Mouse (Mus musculus) neural tube, embryonic 11.5 days (tissue): Measurements from ENCODE around the gene Mrps26. TPM values are rescaled to one million over a fixed set of nuclear protein-coding genes. Genes with fewer than 3 reads are reported as not detected.

ENCODE experiments used
- ATAC-seq: fragments of 200-750 bp; cut with Nextera tagmentation; 2 replicates; pipeline ENCODE4 v1.8.0; 2017; ENCODE audit warnings: moderate number of reproducible peaks, mild to moderate bottlenecking, moderate TSS enrichment, moderate library complexity; ENCODE audit not compliant: insufficient read depth, low FRiP score, low TSS enrichment
- DNase-seq: peaks from one replicate; pipeline ENCODE4 v3.0.0-alpha.2; 2015; ENCODE audit warnings: low spot score
- H3K27ac ChIP-seq: fragments of 300-500 bp; sonication (generic); 2 replicates; pipeline ENCODE4 v1.5.1; 2014; ENCODE audit warnings: low read depth, mild to moderate bottlenecking, low read length
- H3K27me3 ChIP-seq: fragments of 300-500 bp; sonication (generic); 2 replicates; pipeline ENCODE4 v1.6.1; 2014; ENCODE audit warnings: mild to moderate bottlenecking, low read length, mixed read lengths; ENCODE audit not compliant: control insufficient read depth, insufficient read depth
- H3K36me3 ChIP-seq: fragments of 300-500 bp; sonication (generic); 2 replicates; pipeline ENCODE4 v1.6.1; 2014; ENCODE audit warnings: mild to moderate bottlenecking, low read length, moderate library complexity, mixed read lengths; ENCODE audit not compliant: control insufficient read depth, insufficient read depth
- H3K4me1 ChIP-seq: fragments of 300-500 bp; sonication (generic); 2 replicates; pipeline ENCODE4 v1.6.1; 2014; ENCODE audit warnings: low read length, mixed read lengths; ENCODE audit not compliant: control insufficient read depth, insufficient read depth
- H3K4me2 ChIP-seq: fragments of 300-500 bp; sonication (generic); 2 replicates; pipeline ENCODE4 v1.6.1; 2014; ENCODE audit warnings: low read depth, mild to moderate bottlenecking, moderate library complexity
- H3K4me3 ChIP-seq: fragments of 300-500 bp; sonication (generic); 2 replicates; pipeline ENCODE4 v1.5.1; 2014; ENCODE audit warnings: low read depth, low read length
- H3K9ac ChIP-seq: fragments of 300-500 bp; sonication (generic); 2 replicates; pipeline ENCODE4 v1.6.1; 2014; ENCODE audit warnings: mild to moderate bottlenecking, low read length
- H3K9me3 ChIP-seq: fragments of 300-500 bp; sonication (generic); 2 replicates; pipeline ENCODE4 v1.6.1; 2016; ENCODE audit warnings: low read length; ENCODE audit not compliant: control insufficient read depth
- WGBS: fragments of 180-500 bp; shearing (Covaris S2); extraction: QIAGEN DNeasy Blood & Tissue Kit; methylation state at CpG from one replicate; pipeline ENCODE4 v1.1.7; 2014; 5-methylcytosine and 5-hydroxymethylcytosine counted together
- polyA plus RNA-seq: library from polyadenylated mRNA; unstranded; fragments of >200 nt; fragmentation: Nextera tagmentation; extraction: Ambion mirVana; gene quantifications from 2 replicates; pipeline ENCODE4 v1.2.1, GENCODE M21; 2014

The Mrps26 gene
- polyA plus RNA-seq, 1 experiment from 2014 or later = 85.8 TPM

DNA sequence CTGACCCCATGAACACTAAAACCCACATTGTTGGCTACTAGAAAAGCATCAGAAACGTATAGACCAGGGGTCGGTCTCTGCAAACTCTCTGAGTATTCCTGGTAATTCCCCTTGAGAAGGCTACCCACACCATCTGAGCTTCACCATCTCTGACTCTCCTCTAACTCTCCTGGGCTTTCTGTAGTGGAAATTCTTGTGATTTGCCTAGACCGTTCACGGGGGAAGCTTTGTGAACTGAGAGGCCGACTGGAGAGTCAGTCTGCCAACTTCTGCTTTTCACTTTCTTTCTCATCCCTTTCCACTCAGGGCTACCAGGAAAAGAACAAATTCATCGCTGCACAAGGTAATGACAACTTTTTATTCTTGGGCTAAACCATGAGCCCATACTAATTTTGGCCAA lies 28.5 kb upstream of the Mrps26 start:
- Histone ChIP-seq H3K4me3 (no peak overlapping the region), H3K27ac (no peak overlapping the region), H3K4me1 (no peaks in the 10 kb centered on the region), H3K4me2 (no peak overlapping the region), H3K9ac (no peak overlapping the region), H3K9me3 (no peaks in the 10 kb centered on the region), H3K27me3 (no peaks in the 10 kb centered on the region), H3K36me3 (0 out of 2 replicates have a peak, but pooled peaks cover 2% of the 10 kb centered on the region)
- no peak for ATAC-seq
- no peak for DNase-seq
- 94% methylated on average over 6 of the region's 6 CpGs for WGBS

DNA sequence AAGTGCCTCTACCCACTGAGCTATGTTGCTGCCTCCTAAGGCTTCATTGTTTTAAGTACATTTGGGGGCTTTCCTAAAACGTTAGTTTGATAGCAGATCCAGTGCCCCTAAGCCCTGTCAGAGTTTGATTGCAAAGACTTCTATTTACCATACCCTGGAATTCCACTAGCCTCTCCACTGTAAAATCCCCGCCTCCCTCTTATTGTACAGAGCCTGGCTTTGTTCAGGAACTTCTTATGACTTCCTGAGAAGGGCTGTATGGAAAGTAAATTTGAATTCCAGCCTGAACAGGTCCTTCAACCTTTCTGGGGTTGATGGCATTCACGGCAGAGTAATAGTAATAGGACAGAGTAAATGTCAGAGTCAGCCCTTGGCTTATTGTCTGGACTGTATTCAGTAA lies 26.7 kb upstream of the Mrps26 start:
- ATAC-seq (no peak), DNase-seq (no peak)
- 82% methylated on average over 3 of the region's 3 CpGs for WGBS
- Histone ChIP-seq H3K9ac (no peak overlapping the region), H3K4me1 (no peaks in the 10 kb centered on the region), H3K36me3 (0 out of 2 replicates have a peak, but pooled peaks cover 2% of the 10 kb centered on the region), H3K27me3 (no peaks in the 10 kb centered on the region), H3K4me2 (no peak overlapping the region), H3K4me3 (no peak overlapping the region), H3K9me3 (no peaks in the 10 kb centered on the region), H3K27ac (no peak overlapping the region)

- Histone ChIP-seq H3K27ac (no peak overlapping the region), H3K4me3 (no peak overlapping the region), H3K4me1 (no peaks in the 10 kb centered on the region), H3K36me3 (peaks cover under 1% of the 10 kb centered on the region; the same call in 1 of the 2 replicates), H3K27me3 (no peaks in the 10 kb centered on the region), H3K9ac (no peak overlapping the region), H3K9me3 (no peaks in the 10 kb centered on the region), H3K4me2 (no peak overlapping the region)
- WGBS = 94% methylated on average over 8 of the region's 8 CpGs
- ATAC-seq (no peak), DNase-seq (no peak)
Observed at GRCm38 (mm10) chr2:130538876-130539546, 24.5 kb upstream of the Mrps26 start.

- H3K4me3 ChIP-seq = no peak overlapping the region
- no peaks in the 10 kb centered on the region for H3K9me3 ChIP-seq
- H3K9ac ChIP-seq = no peak overlapping the region
- no peaks in the 10 kb centered on the region for H3K4me1 ChIP-seq
- DNase-seq (no peak), ATAC-seq (no peak)
- no peaks in the 10 kb centered on the region for H3K27me3 ChIP-seq
- H3K27ac ChIP-seq = no peak overlapping the region
- no peak overlapping the region for H3K4me2 ChIP-seq
- 90% methylated on average over 9 of the region's 9 CpGs for WGBS
- H3K36me3 ChIP-seq = peaks cover 4% of the 10 kb centered on the region; the same call in 1 of the 2 replicates
Observed at GRCm38 (mm10) chr2:130540266-130540665, 23.3 kb upstream of the Mrps26 start.

- WGBS = 89% methylated on average over 8 of the region's 8 CpGs
- Histone ChIP-seq H3K4me2 (no peak overlapping the region), H3K36me3 (peaks cover 8% of the 10 kb centered on the region)
Observed at GRCm38 (mm10) chr2:130546957-130547356, 16.6 kb upstream of the Mrps26 start.

GRCm38 (mm10) chr2:130554841-130555240 lies 8.7 kb upstream of the Mrps26 start:
- 90% methylated on average over 7 of the region's 7 CpGs for WGBS
- ATAC-seq = no peak
- H3K27me3 ChIP-seq = no peaks in the 10 kb centered on the region

More at GRCm38 (mm10) chr2:130546957-130547356, 16.6 kb upstream of the Mrps26 start:
- ATAC-seq (no peak), DNase-seq (no peak)
- H3K9ac ChIP-seq = no peak overlapping the region
- no peaks in the 10 kb centered on the region for H3K27me3 ChIP-seq
- H3K27ac ChIP-seq = no peak overlapping the region
- no peaks in the 10 kb centered on the region for H3K9me3 ChIP-seq
- no peak overlapping the region for H3K4me3 ChIP-seq
- H3K4me1 ChIP-seq = no peaks in the 10 kb centered on the region

GRCm38 (mm10) chr2:130556292-130556691 lies 7.2 kb upstream of the Mrps26 start:
- 77% methylated on average over 1 of the region's 1 CpGs for whole genome bisulfite sequencing
- Histone ChIP-seq H3K36me3 (no peaks in the 10 kb centered on the region; the same call in 1 of the 2 replicates), H3K4me1 (no peaks in the 10 kb centered on the region)

More at GRCm38 (mm10) chr2:130554841-130555240, 8.7 kb upstream of the Mrps26 start:
- no peaks in the 10 kb centered on the region for H3K9me3 ChIP-seq
- no peaks in the 10 kb centered on the region; the same call in 1 of the 2 replicates for H3K36me3 ChIP-seq
- H3K4me1 ChIP-seq = no peaks in the 10 kb centered on the region
- H3K4me3 ChIP-seq = no peak overlapping the region
- DNase-seq = no peak
- H3K27ac ChIP-seq = no peak overlapping the region
- no peak overlapping the region for H3K9ac ChIP-seq
- no peak overlapping the region for H3K4me2 ChIP-seq

GRCm38 (mm10) chr2:130557462-130557861 lies 6.1 kb upstream of the Mrps26 start:
- H3K27ac ChIP-seq = no peak overlapping the region
- H3K4me3 ChIP-seq = no peak overlapping the region
- no peak overlapping the region for H3K9ac ChIP-seq
- DNase-seq (no peak), ATAC-seq (no peak)
- H3K4me2 ChIP-seq = no peak overlapping the region
- no peaks in the 10 kb centered on the region for H3K27me3 ChIP-seq
- H3K4me1 ChIP-seq = no peaks in the 10 kb centered on the region
- no peaks in the 10 kb centered on the region; the same call in 1 of the 2 replicates for H3K36me3 ChIP-seq
- WGBS = 94% methylated on average over 2 of the region's 2 CpGs
- H3K9me3 ChIP-seq = no peaks in the 10 kb centered on the region

More at GRCm38 (mm10) chr2:130556292-130556691, 7.2 kb upstream of the Mrps26 start:
- no peaks in the 10 kb centered on the region for H3K27me3 ChIP-seq
- DNase-seq = no peak
- H3K4me3 ChIP-seq = no peak overlapping the region
- no peak for ATAC-seq
- no peak overlapping the region for H3K27ac ChIP-seq
- H3K9ac ChIP-seq = no peak overlapping the region
- no peak overlapping the region for H3K4me2 ChIP-seq
- no peaks in the 10 kb centered on the region for H3K9me3 ChIP-seq

- H3K36me3 ChIP-seq = no peaks in the 10 kb centered on the region; the same call in 1 of the 2 replicates
- no peaks in the 10 kb centered on the region for H3K9me3 ChIP-seq
- H3K27ac ChIP-seq = no peak overlapping the region
- ATAC-seq (no peak), DNase-seq (no peak)
- no peak overlapping the region for H3K9ac ChIP-seq
- WGBS = 64% methylated on average over 2 of the region's 2 CpGs
- no peak overlapping the region for H3K4me3 ChIP-seq
- H3K27me3 ChIP-seq = no peaks in the 10 kb centered on the region
- no peak overlapping the region for H3K4me2 ChIP-seq
- 0 out of 2 replicates have a peak, but pooled peaks cover 2% of the 10 kb centered on the region for H3K4me1 ChIP-seq
Observed at GRCm38 (mm10) chr2:130558015-130558414, 5.5 kb upstream of the Mrps26 start.
